Mouse (Mus musculus) G1E (cell line): ENCODE measurements around the gene Anapc1. TPM values are rescaled to one million over a fixed set of nuclear protein-coding genes. Genes with fewer than 3 reads are reported as not detected.

Experiments used
- ATAC-seq: 2 replicates; pipeline ENCODE4 v1.8.0; 2016; ENCODE audit warnings: mild to moderate bottlenecking; ENCODE audit not compliant: insufficient number of reproducible peaks, poor library complexity, low FRiP score, severe bottlenecking; ENCODE audit errors: extremely low read depth
- DNase-seq: peaks from one replicate; pipeline ENCODE4 v3.0.0; 2012; ENCODE audit warnings: low spot score
- H3K27me3 ChIP-seq: 2 replicates; pipeline ENCODE4 v1.6.1; 2012; ENCODE audit warnings: mild to moderate bottlenecking, low read length, inconsistent platforms; ENCODE audit not compliant: insufficient read depth
- H3K36me3 ChIP-seq: replicated peaks from 2 replicates; pipeline ENCODE3; 2012; ENCODE audit warnings: mild to moderate bottlenecking, inconsistent platforms
- H3K4me1 ChIP-seq: 2 replicates; pipeline ENCODE4 v1.6.1; 2012; ENCODE audit warnings: low read depth, low read length, inconsistent platforms, mixed read lengths; ENCODE audit not compliant: insufficient read depth
- H3K4me3 ChIP-seq: 2 replicates; pipeline ENCODE4 v1.5.1; 2012; ENCODE audit warnings: low read depth, mild to moderate bottlenecking, inconsistent platforms, low read length, moderate library complexity, mixed read lengths
- H3K9me3 ChIP-seq: replicated peaks from 2 replicates; pipeline ENCODE4 v1.6.1; 2012; ENCODE audit warnings: inconsistent platforms
- CTCF ChIP-seq: IDR thresholded peaks from 2 replicates; pipeline ENCODE4 v1.5.1; 2012; ENCODE audit warnings: low read depth, low read length, inconsistent platforms, mixed read lengths
- GATA1 ChIP-seq: IDR thresholded peaks from 2 replicates; pipeline ENCODE4 v1.6.1; 2012; ENCODE audit warnings: borderline replicate concordance, low read length, inconsistent platforms, mixed read lengths
- GATA2 ChIP-seq: IDR thresholded peaks from 2 replicates; pipeline ENCODE4 v1.6.1; 2012; ENCODE audit warnings: low read depth, low read length, inconsistent platforms, borderline replicate concordance
- POLR2AphosphoS5 ChIP-seq: IDR thresholded peaks from 2 replicates; pipeline ENCODE4 v1.6.1; 2012; ENCODE audit warnings: low read depth, low read length, inconsistent platforms; ENCODE audit not compliant: insufficient replicate concordance
- TAL1 ChIP-seq: conservative IDR thresholded peaks from 2 replicates; pipeline ENCODE4 v1.6.1; 2012; ENCODE audit warnings: low read depth, low read length, inconsistent platforms, mixed read lengths
- polyA plus RNA-seq: library from polyadenylated mRNA; stranded (reverse); fragments of >175 nt; gene quantifications from 2 replicates; pipeline ENCODE4 v1.2.3, GENCODE M21; 2012
- total RNA-seq, 2 experiments: library from RNA; stranded (forward) in 1 of 2; stranded (reverse) in 1 of 2; fragments of 200-1000 nt in 1 of 2; fragments of >200 nt in 1 of 2; fragmentation: Nextera tagmentation in 1 of 2; gene quantifications; 2 replicates each; pipeline ENCODE4 v1.2.3; 2014 to 2017

Anapc1 gene
- total and polyA plus RNA-seq, 3 experiments: 105 to 262 (median 180) TPM

GRCm38 (mm10) chr2:128568018-128568417 is 119.2 kb downstream of the Anapc1 start:
- no peak overlapping the region for H3K4me3 ChIP-seq
- no peak for DNase-seq
- peaks cover 3% of the 10 kb centered on the region; the same call in 1 of the 2 replicates for H3K27me3 ChIP-seq
- TF ChIP-seq CTCF (no peak), GATA2 (no peak), POLR2AphosphoS5 (no peak), GATA1 (no peak), TAL1 (no peak)
- no peak for ATAC-seq
- no peaks in the 10 kb centered on the region for H3K9me3 ChIP-seq
- no peaks in the 10 kb centered on the region for H3K4me1 ChIP-seq
- no peaks in the 10 kb centered on the region for H3K36me3 ChIP-seq

GRCm38 (mm10) chr2:128566304-128567147 is 120.7 kb downstream of the Anapc1 start:
- ATAC-seq: no peak
- H3K4me1 ChIP-seq: no peaks in the 10 kb centered on the region
- H3K27me3 ChIP-seq: peaks cover 3% of the 10 kb centered on the region; the same call in 1 of the 2 replicates
- TF ChIP-seq POLR2AphosphoS5: no peak
- 0 out of 2 replicates have a peak, but pooled peaks have one; percentile 7 for TF ChIP-seq CTCF
- no peak overlapping the region for H3K4me3 ChIP-seq
- no peaks in the 10 kb centered on the region for H3K9me3 ChIP-seq
- H3K36me3 ChIP-seq: no peaks in the 10 kb centered on the region
- no peak for DNase-seq

GRCm38 (mm10) chr2:128565904-128566303 is 121.3 kb downstream of the Anapc1 start:
- no peak for ATAC-seq

GRCm38 (mm10) chr2:128564195-128564594 is 123.0 kb downstream of the Anapc1 start:
- Histone ChIP-seq H3K27me3 (peaks cover 5% of the 10 kb centered on the region; the same call in 1 of the 2 replicates), H3K4me3 (no peak overlapping the region), H3K4me1 (no peaks in the 10 kb centered on the region), H3K9me3 (no peaks in the 10 kb centered on the region), H3K36me3 (no peaks in the 10 kb centered on the region)
- DNase-seq: no peak
- ATAC-seq: no peak
- TF ChIP-seq TAL1 (no peak), GATA1 (no peak), POLR2AphosphoS5 (no peak), GATA2 (no peak), CTCF (no peak)

More at GRCm38 (mm10) chr2:128565904-128566303, 121.3 kb downstream of the Anapc1 start:
- no peak for DNase-seq
- Histone ChIP-seq H3K4me1 (no peaks in the 10 kb centered on the region), H3K9me3 (no peaks in the 10 kb centered on the region), H3K27me3 (peaks cover 3% of the 10 kb centered on the region; the same call in 1 of the 2 replicates), H3K36me3 (no peaks in the 10 kb centered on the region), H3K4me3 (no peak overlapping the region)
- TF ChIP-seq POLR2AphosphoS5 (no peak), GATA1 (no peak), CTCF (no peak), GATA2 (no peak), TAL1 (no peak)

Other genes starting within 250 kb of the Anapc1 start
- gene Spdye4c, start 96.2 kb downstream of the Anapc1 start, total RNA-seq (2014; fragmentation: Nextera tagmentation): not detected in 2 replicates
- not detected in 2 replicates for gene Spdye4c, start 96.2 kb downstream of the Anapc1 start, total RNA-seq (2017)
- gene Spdye4c, start 96.2 kb downstream of the Anapc1 start, polyA plus RNA-seq: not detected in 2 replicates
- not detected in 2 replicates for gene Mertk, start 11.6 kb upstream of the Anapc1 start, total RNA-seq (2014; fragmentation: Nextera tagmentation)
- 0.05 and 0.17 TPM in 2 replicates for gene Mertk, start 11.6 kb upstream of the Anapc1 start, total RNA-seq (2017)
- gene Mertk, start 11.6 kb upstream of the Anapc1 start, polyA plus RNA-seq: not detected in 2 replicates
- gene Tmem87b, start 130.7 kb upstream of the Anapc1 start, total RNA-seq (2014; fragmentation: Nextera tagmentation): 13.7 TPM in 2 replicates
- gene Tmem87b, start 130.7 kb upstream of the Anapc1 start, total RNA-seq (2017): 17.3 and 20.3 TPM in 2 replicates
- gene Tmem87b, start 130.7 kb upstream of the Anapc1 start, polyA plus RNA-seq: 1.1 and 1.4 TPM in 2 replicates
- not detected in 2 replicates for gene Fbln7, start 175.6 kb upstream of the Anapc1 start, total RNA-seq (2014; fragmentation: Nextera tagmentation)
- 0.06 and 0.33 TPM in 2 replicates for gene Fbln7, start 175.6 kb upstream of the Anapc1 start, total RNA-seq (2017)
- gene Fbln7, start 175.6 kb upstream of the Anapc1 start, polyA plus RNA-seq: not detected in 2 replicates